Mouse (Mus musculus) frontal cortex, adult 2 months (tissue): ENCODE measurements around the gene Tmem270. TPM values are rescaled to one million over a fixed set of nuclear protein-coding genes. Genes with fewer than 3 reads are reported as not detected.

Experiments used
- polyA plus RNA-seq: library from polyadenylated mRNA; depleted of rRNA; stranded (reverse); fragments of >200 nt; gene quantifications from 2 replicates; pipeline ENCODE4 v1.2.3, GENCODE M21; 2012; rRNA removed

Tmem270 gene
- polyA plus RNA-seq, 1 experiment, result not detected

Other genes with a start within 250 kb of the Tmem270 start
- 46.2 and 50.7 TPM in 2 replicates for gene Limk1, start 218.1 kb downstream of the Tmem270 start, polyA plus RNA-seq
- gene Eln, start 159.4 kb downstream of the Tmem270 start, polyA plus RNA-seq, result 11.8 and 12.2 TPM in 2 replicates
- gene Cldn13, start 8.8 kb upstream of the Tmem270 start, polyA plus RNA-seq, result not detected in 2 replicates
- 14.0 and 14.9 TPM in 2 replicates for gene Mettl27, start 25.6 kb upstream of the Tmem270 start, polyA plus RNA-seq
- 0.08 and 0.32 TPM in 2 replicates for gene Cldn4, start 40.2 kb upstream of the Tmem270 start, polyA plus RNA-seq
- gene Cldn3, start 79.5 kb upstream of the Tmem270 start, polyA plus RNA-seq, result 0.34 and 1.1 TPM in 2 replicates
- 68.4 and 80.5 TPM in 2 replicates for gene Abhd11, start 102.4 kb upstream of the Tmem270 start, polyA plus RNA-seq
- gene Stx1a, start 116.7 kb upstream of the Tmem270 start, polyA plus RNA-seq, result 345 and 362 TPM in 2 replicates
- 49.4 and 55.7 TPM in 2 replicates for gene Dnajc30, start 157.5 kb upstream of the Tmem270 start, polyA plus RNA-seq
- gene Bud23, start 158.2 kb upstream of the Tmem270 start, polyA plus RNA-seq, result 75.7 and 79.1 TPM in 2 replicates
- gene Vps37d, start 171.5 kb upstream of the Tmem270 start, polyA plus RNA-seq, result 25.7 and 28.9 TPM in 2 replicates
- 4.6 and 6.0 TPM in 2 replicates for gene Mlxipl, start 183.2 kb upstream of the Tmem270 start, polyA plus RNA-seq
- gene Tbl2, start 242.9 kb upstream of the Tmem270 start, polyA plus RNA-seq, result 9.5 and 10.7 TPM in 2 replicates